Mouse (Mus musculus): ENCODE data around the gene Rab1a. TPM values are rescaled to one million over a fixed set of nuclear protein-coding genes. Genes with fewer than 3 reads are reported as not detected.
A peak's percentile ranks its signal among the peaks of the same experiment; 100 is the strongest.
"Not testable (repeated sequence)": the region's sequence is repeated elsewhere in the genome, so short reads cannot be mapped to it uniquely, and the experiment has no call there.

Rab1a gene
- polyA plus RNA-seq, 1 experiment from 2014 or later: 205 TPM

DNA sequence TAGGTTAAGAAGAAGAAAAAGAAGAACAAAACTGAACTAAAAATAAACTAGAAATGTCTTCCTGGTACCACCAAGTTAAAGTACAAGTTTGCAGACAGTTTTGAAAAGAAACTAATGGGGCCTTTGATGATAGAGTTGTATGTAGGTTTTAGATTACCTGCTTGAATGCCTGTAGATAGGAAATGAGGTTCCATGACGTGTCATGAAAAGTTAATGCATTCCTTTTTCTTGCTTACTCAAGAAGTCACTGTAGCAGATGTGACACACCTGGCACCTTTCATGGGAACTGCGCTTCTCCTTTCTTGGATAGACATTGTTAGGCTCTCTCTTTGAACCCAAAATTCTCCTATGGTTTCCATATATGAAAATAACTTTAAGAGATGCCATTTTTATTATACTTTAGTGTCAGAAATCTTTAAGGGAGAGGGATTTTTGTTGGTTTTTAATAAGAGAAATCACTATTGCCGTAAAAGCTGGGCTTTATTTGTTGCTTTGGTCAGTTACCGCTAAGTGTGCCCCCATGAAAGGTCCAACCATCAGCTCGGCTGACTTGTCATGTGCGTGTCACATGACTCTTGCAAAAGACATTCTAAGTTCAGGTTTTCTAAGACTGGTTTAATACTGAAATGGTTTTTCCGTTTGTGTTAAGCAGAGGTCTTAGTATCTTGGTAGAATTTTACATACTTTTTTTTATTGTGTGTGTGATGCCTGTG is 1.2 kb downstream of the Rab1a start:
- peaks cover 27% of the 10 kb centered on the region for H3K4me1 ChIP-seq
- peak overlapping the region; percentile 94 for H3K27ac ChIP-seq (replicated peaks)
- peaks cover 10% of the 10 kb centered on the region for H3K36me3 ChIP-seq (replicated peaks)
- DNase-seq (ENCODE audit: low spot score): no peak
- H3K4me3 ChIP-seq: peak overlapping the region; percentile 79
- H3K27me3 ChIP-seq (replicated peaks; ENCODE audit: low read depth, poor library complexity, severe bottlenecking): no peaks in the 10 kb centered on the region
- no peaks in the 10 kb centered on the region for H3K9me3 ChIP-seq
- 63% methylated on average over 7 of the region's 7 CpGs for WGBS

DNA sequence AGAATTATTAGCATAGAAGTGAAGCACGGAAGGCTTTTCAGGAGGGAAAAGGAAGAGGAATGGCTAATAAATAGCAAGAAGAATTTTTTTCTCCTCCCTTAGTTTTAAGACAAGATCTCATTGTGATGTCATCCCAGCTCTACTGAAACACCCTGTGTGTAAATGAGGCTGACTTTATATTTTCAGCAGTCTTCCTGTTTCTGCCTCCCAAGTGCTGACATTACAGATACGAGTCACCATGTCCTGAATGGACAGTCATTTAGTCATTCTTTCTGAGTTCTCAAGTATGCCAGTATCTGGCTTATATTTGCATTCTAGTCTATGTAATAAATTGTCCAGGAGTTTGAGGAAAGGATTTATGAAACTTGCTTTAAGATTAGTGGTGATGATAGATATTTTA is 3.1 kb downstream of the Rab1a start:
- Histone ChIP-seq H3K4me3 (no peak overlapping the region), H3K36me3 (replicated peaks) (peaks cover 17% of the 10 kb centered on the region), H3K27me3 (replicated peaks; ENCODE audit: low read depth, poor library complexity, severe bottlenecking) (no peaks in the 10 kb centered on the region), H3K27ac (replicated peaks) (no peak overlapping the region), H3K4me1 (peaks cover 27% of the 10 kb centered on the region), H3K9me3 (no peaks in the 10 kb centered on the region)
- 86% methylated on average over 2 of the region's 2 CpGs for WGBS
- DNase-seq (ENCODE audit: low spot score): no peak

DNA sequence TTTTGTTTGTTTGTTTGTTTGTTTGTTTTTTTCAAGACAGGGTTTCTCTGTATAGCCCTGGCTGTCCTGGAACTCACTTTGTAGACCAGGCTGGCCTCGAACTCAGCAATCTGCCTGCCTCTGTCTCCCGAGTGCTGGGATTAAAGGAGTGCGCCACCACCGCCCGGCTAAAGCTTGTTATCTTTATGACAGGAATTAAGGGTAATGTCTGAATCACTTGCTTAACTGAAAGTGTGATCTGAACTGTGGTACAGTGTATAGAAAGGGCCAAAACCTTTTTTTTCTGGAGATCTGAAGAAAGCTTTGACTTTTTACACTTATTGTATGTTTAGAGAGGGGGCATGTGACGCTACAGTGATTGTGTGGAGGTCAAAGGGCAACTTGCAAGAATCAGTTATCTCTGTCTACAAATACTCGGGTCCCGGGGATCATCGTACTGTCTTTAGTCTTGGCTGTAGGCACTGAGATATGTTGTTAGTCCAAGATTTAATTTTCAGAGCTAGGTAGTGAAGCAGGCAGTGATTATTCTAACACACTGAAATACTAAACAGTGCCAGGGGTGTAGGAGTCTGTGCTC is 3.7 kb downstream of the Rab1a start:
- Histone ChIP-seq H3K4me3 (no peak overlapping the region), H3K27me3 (replicated peaks; ENCODE audit: low read depth, poor library complexity, severe bottlenecking) (no peaks in the 10 kb centered on the region), H3K9me3 (no peaks in the 10 kb centered on the region), H3K36me3 (replicated peaks) (peaks cover 17% of the 10 kb centered on the region), H3K27ac (replicated peaks) (no peak overlapping the region), H3K4me1 (peaks cover 27% of the 10 kb centered on the region)
- 87% methylated on average over 9 of the region's 9 CpGs for WGBS
- DNase-seq (ENCODE audit: low spot score): no peak

DNA sequence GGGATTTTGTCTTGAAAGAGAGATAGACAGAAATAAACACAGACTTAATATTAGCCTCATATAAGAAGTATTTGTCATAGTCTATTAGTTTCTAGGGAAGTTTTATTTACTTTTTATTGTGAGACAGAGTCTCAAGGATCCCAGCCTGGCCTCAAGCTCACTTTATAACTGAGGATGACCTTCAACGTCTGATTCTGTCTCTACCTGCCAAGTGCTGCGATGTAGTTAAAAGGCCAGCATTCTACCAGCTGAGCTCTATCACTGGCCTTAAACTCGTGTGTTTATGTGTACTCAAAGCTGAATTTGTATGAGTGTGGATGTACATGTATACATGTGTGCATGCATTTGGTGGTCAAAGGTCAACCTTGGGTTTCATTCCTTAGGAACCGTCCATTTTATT is 4.3 kb downstream of the Rab1a start:
- 88% methylated on average over 4 of the region's 4 CpGs for WGBS
- no peak overlapping the region for H3K4me3 ChIP-seq
- DNase-seq (ENCODE audit: low spot score): no peak

DNA sequence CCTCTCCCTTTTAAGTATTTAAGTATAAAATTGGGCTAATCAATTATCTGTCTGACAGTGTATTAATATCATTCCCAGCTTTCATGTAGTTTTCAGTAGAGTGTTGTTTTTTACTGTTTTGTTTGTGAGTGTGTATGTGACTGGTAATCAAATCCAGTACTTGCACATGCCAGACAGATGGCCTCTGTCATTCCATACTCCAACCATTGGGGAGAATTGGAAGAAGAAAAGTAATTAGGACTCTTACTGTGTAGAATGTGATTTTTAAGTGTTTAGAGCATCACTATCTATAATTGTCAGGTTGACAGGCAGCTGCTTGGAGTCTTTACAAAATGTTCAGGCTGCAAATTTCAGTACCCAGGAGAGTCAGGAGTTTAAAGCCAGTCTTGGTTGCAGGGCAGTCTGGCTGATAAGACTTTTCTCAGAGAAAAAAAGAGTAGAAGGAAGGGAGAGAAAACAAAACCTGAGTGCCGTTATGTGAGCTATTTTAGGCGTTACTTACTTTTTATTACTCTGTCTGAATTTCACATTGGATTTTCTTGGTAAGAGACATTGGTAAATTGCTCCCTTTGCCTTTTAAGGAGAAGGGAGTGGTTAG is 5.5 kb downstream of the Rab1a start:
- no peak for DNase-seq (ENCODE audit: low spot score)
- 88% methylated on average over 2 of the region's 2 CpGs for WGBS

More for the DNA sequence above, 4.3 kb downstream of the Rab1a start:
- Histone ChIP-seq H3K27ac (replicated peaks) (no peak overlapping the region), H3K36me3 (replicated peaks) (peaks cover 17% of the 10 kb centered on the region), H3K4me1 (peaks cover 27% of the 10 kb centered on the region), H3K27me3 (replicated peaks; ENCODE audit: low read depth, poor library complexity, severe bottlenecking) (no peaks in the 10 kb centered on the region), H3K9me3 (no peaks in the 10 kb centered on the region)

DNA sequence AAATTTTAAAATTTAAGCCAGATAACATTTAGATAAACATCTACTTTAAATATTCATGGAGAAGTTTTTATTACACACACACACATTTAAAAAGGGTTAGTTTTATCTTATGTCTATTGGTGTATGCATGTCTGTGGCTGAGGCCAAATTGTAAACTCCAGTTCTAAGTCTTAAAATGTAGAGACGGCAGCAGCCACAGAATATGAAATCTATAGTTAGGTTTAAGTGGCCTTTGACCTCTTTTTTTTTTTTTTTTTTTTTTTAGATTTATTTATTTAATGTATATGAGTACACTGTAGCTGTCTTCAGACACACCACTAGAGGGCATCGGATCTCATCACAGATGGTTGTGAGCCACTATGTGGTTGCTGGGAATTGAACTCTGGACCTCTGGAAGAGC is 6.4 kb downstream of the Rab1a start:
- Histone ChIP-seq H3K4me3 (no peak overlapping the region), H3K36me3 (replicated peaks) (peaks cover 17% of the 10 kb centered on the region), H3K9me3 (no peaks in the 10 kb centered on the region), H3K27me3 (replicated peaks; ENCODE audit: low read depth, poor library complexity, severe bottlenecking) (no peaks in the 10 kb centered on the region), H3K27ac (replicated peaks) (no peak overlapping the region), H3K4me1 (peaks cover 23% of the 10 kb centered on the region)
- DNase-seq (ENCODE audit: low spot score): no peak
- WGBS: 78% methylated on average over 2 of the region's 2 CpGs

More for the DNA sequence above, 5.5 kb downstream of the Rab1a start:
- Histone ChIP-seq H3K4me3 (no peak overlapping the region), H3K9me3 (no peaks in the 10 kb centered on the region), H3K4me1 (peaks cover 27% of the 10 kb centered on the region), H3K27me3 (replicated peaks; ENCODE audit: low read depth, poor library complexity, severe bottlenecking) (no peaks in the 10 kb centered on the region), H3K27ac (replicated peaks) (no peak overlapping the region), H3K36me3 (replicated peaks) (peaks cover 17% of the 10 kb centered on the region)

DNA sequence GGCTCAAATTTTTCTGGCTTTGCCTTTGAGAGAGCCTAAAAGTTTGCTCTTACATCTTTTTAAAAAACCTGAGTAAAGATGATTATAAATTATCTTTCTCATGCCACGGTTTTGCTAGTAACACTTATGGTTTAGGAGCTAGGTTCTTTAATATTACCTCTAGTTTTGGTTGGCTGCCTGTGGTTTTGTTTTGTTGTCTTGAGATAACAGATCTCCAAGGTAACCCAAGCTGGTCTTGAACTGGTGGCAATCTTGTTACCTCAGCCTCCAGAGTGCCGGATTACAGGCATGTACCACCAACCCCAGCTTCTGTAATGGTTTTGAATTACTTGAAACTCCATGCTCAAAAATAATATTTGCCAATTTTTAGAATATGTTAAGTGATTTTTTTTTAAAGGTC is 10.6 kb downstream of the Rab1a start:
- 86% methylated on average over 2 of the region's 2 CpGs for WGBS
- no peaks in the 10 kb centered on the region for H3K27me3 ChIP-seq (replicated peaks; ENCODE audit: low read depth, poor library complexity, severe bottlenecking)
- no peak overlapping the region for H3K4me3 ChIP-seq
- H3K27ac ChIP-seq (replicated peaks): no peak overlapping the region
- no peak for DNase-seq (ENCODE audit: low spot score)
- peaks cover 28% of the 10 kb centered on the region for H3K36me3 ChIP-seq (replicated peaks)
- no peaks in the 10 kb centered on the region for H3K4me1 ChIP-seq
- H3K9me3 ChIP-seq: no peaks in the 10 kb centered on the region

DNA sequence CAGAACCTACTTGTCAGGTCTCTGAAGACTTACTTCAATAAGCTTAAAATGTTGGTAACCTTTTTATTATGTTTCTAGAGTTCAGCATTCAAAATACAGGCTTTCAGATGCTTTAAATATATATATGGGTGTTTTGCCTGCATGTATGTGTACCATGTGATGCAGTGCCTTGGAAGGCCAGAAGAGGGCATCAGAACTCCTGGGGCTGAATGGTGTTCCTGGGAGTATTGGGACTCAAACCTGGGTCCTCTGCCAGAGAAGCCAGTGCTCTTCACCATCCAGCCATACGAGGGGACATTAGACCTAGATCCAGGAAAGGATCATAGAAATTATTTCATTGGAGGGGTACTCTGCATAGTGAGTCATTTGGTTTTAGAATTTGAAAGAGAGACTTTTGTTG is 13.5 kb downstream of the Rab1a start:
- no peak overlapping the region for H3K27ac ChIP-seq (replicated peaks)
- no peak for DNase-seq (ENCODE audit: low spot score)
- 96% methylated on average over 1 of the region's 1 CpGs for WGBS
- H3K4me3 ChIP-seq: no peak overlapping the region
- H3K9me3 ChIP-seq: no peaks in the 10 kb centered on the region
- peaks cover 50% of the 10 kb centered on the region for H3K36me3 ChIP-seq (replicated peaks)
- no peaks in the 10 kb centered on the region for H3K4me1 ChIP-seq
- no peaks in the 10 kb centered on the region for H3K27me3 ChIP-seq (replicated peaks; ENCODE audit: low read depth, poor library complexity, severe bottlenecking)

DNA sequence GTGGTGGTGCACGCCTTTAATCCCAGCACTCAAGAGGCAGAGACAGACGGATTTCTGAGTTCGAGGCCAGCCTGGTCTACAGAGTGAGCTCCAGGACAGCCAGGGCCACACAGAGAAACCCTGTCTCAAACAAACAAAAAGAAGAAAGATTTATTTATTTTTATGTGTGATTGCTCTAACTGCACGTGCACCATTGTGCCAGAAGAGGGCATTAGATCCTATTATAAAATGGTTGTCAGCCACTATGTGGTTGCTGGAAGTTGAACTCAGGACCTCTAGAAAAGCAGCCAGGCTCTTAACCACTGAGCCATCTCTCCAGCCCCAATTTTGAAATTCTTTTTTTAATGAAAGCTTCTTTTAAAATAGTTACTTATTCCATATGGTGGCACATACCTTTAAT is 15.2 kb downstream of the Rab1a start:
- Histone ChIP-seq H3K27me3 (replicated peaks; ENCODE audit: low read depth, poor library complexity, severe bottlenecking) (no peaks in the 10 kb centered on the region), H3K4me3 (no peak overlapping the region), H3K9me3 (no peaks in the 10 kb centered on the region), H3K36me3 (replicated peaks) (peaks cover 67% of the 10 kb centered on the region), H3K4me1 (no peaks in the 10 kb centered on the region), H3K27ac (replicated peaks) (no peak overlapping the region)
- no peak for DNase-seq (ENCODE audit: low spot score)
- 89% methylated on average over 4 of the region's 4 CpGs for WGBS

DNA sequence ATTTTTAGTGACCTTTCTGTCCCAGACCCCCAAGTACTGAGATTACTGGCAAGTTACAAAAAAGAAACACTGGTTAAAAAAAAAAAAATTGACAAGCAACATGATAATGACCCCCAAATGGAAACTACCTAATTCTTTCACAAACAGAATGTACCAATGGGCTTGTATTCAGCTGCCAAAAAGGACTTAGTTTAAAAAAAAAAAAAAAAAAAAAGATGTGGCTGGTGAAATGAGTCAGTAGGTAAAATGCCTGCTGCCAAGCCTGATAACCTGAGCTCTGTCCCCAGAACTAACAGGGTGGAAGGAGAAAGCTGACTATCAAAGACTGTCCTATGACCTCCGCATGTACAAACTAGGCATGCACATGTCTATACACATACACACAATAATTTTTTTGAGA is 16.0 kb downstream of the Rab1a start:
- H3K36me3 ChIP-seq (replicated peaks): peaks cover 72% of the 10 kb centered on the region

DNA sequence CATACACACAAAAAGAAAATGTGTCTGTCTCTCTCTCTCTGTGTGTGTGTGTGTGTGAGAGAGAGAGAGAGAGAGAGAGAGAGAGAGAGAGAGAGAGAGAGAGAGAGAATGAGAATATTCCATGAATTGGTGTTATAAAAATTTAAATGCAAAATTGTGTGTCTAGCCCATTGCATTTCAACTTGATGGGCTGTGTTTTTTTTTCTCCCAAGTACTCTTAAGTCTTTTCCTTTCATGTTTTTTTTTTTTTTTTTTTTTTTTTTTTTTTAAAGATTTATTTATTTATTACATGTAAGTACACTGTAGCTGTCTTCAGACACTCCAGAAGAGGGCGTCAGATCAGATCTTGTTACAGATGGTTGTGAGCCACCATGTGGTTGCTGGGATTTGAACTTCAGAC is 20.4 kb downstream of the Rab1a start:
- H3K4me1 ChIP-seq; H3K27ac ChIP-seq (replicated peaks); H3K27me3 ChIP-seq (replicated peaks; ENCODE audit: low read depth, poor library complexity, severe bottlenecking); H3K9me3 ChIP-seq; H3K4me3 ChIP-seq; DNase-seq (ENCODE audit: low spot score): not testable (repeated sequence)
- WGBS: 57% methylated on average over 1 of the region's 1 CpGs
- H3K36me3 ChIP-seq (replicated peaks): peaks cover 95% of the 10 kb centered on the region

More for the DNA sequence above, 16.0 kb downstream of the Rab1a start:
- no peak overlapping the region for H3K27ac ChIP-seq (replicated peaks)
- DNase-seq (ENCODE audit: low spot score): no peak
- no peaks in the 10 kb centered on the region for H3K4me1 ChIP-seq
- H3K27me3 ChIP-seq (replicated peaks; ENCODE audit: low read depth, poor library complexity, severe bottlenecking): no peaks in the 10 kb centered on the region
- no peak overlapping the region for H3K4me3 ChIP-seq
- H3K9me3 ChIP-seq: no peaks in the 10 kb centered on the region
- 98% methylated on average over 1 of the region's 1 CpGs for WGBS

DNA sequence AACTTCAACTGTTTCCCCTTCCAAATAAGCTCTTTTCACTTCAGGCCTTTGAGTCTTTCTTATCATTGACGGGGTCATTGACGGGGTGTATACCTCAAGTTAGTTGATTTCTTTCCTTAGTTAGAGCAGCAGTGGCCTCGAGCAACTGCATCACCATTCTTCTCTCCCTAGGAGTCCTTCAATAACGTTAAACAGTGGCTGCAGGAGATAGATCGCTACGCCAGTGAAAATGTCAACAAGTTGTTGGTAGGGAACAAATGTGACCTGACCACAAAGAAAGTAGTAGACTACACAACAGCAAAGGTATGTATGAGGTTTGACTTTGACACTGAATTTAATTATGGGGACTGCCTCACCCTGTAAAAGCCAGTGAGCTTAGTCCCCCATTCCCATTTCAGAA is 23.0 kb downstream of the Rab1a start:
- DNase-seq (ENCODE audit: low spot score): no peak
- no peak overlapping the region for H3K4me3 ChIP-seq
- H3K4me1 ChIP-seq: no peaks in the 10 kb centered on the region
- H3K27me3 ChIP-seq (replicated peaks; ENCODE audit: low read depth, poor library complexity, severe bottlenecking): no peaks in the 10 kb centered on the region
- H3K27ac ChIP-seq (replicated peaks): no peak overlapping the region
- no peaks in the 10 kb centered on the region for H3K9me3 ChIP-seq
- H3K36me3 ChIP-seq (replicated peaks): peaks cover 93% of the 10 kb centered on the region
- WGBS: 85% methylated on average over 6 of the region's 6 CpGs

DNA sequence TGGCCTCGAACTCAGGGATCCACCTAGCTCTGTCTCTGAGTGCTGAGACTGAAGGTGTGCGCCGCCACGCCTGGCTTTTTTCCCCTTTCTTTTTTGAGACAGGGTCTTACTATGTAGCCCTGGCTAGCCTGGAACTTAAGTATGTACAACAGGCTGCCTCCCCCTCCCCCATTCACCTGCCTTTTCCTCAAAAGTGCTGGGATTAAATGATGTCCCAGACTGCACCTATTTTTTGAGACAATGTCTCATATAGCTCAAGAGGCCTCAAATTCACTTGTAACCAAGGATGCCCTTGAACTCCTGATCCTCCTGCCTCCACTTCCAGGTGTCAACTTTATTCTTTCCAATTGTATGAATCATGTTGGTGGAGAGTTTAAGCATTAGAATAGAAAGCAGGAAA is 24.7 kb downstream of the Rab1a start:
- Histone ChIP-seq H3K4me1 (no peaks in the 10 kb centered on the region), H3K36me3 (replicated peaks) (peaks cover 93% of the 10 kb centered on the region), H3K9me3 (no peaks in the 10 kb centered on the region), H3K27ac (replicated peaks) (no peak overlapping the region), H3K4me3 (no peak overlapping the region), H3K27me3 (replicated peaks; ENCODE audit: low read depth, poor library complexity, severe bottlenecking) (no peaks in the 10 kb centered on the region)
- 86% methylated on average over 4 of the region's 4 CpGs for WGBS
- DNase-seq (ENCODE audit: low spot score): no peak
